Mouse (Mus musculus) liver, postnatal 0 days (tissue): ENCODE measurements around the gene Atp1a3.
"Not testable (repeated sequence)": the region's sequence is repeated elsewhere in the genome, so short reads cannot be mapped to it uniquely, and the experiment has no call there.

Experiments
- CTCF ChIP-seq: sonication (generic); IDR thresholded peaks from 2 replicates; pipeline ENCODE4 v1.5.1; 2016; ENCODE audit warnings: antibody characterized with exemption, low read depth
- EP300 ChIP-seq: IDR thresholded peaks from 2 replicates; pipeline ENCODE4 v1.6.1; 2016; ENCODE audit warnings: antibody characterized with exemption, low read depth, mild to moderate bottlenecking

GRCm38 (mm10) chr7:25044599-25044998 lies 38.8 kb upstream of the Atp1a3 start:
- TF ChIP-seq CTCF, EP300: not testable (repeated sequence)
